Mouse (Mus musculus): ENCODE measurements around the gene Cdh24.

DNA sequence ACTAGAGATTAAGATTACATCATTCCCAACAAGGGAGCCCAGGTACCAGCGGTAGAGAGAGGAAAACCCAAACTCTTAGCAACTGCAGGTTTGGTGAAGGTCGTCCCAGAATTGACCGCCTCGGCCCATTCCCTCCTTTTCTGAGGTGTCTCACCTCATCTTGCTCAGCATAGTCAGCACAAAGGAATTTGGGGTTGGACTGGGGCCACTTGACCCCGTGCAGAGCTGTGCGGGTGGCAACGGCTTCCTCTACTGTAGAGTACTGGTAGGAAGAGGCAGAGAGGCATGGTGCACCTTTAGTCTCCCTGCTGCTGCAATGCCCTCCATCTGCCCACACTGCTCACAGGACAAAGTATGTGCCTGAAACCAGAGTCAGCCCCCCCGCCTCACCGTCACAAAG is 3.1 kb upstream of the Cdh24 start:
- no peak for TF ChIP-seq POLR2A (IDR thresholded peaks at IDR 0.05; ENCODE audit: insufficient read depth, low read depth, low read length)
- TF ChIP-seq EP300 (IDR thresholded peaks at IDR 0.05; ENCODE audit: insufficient read depth, low read depth, low read length) = no peak
